Mouse (Mus musculus): ENCODE results near the gene Pcnt.

Gene Pcnt

DNA sequence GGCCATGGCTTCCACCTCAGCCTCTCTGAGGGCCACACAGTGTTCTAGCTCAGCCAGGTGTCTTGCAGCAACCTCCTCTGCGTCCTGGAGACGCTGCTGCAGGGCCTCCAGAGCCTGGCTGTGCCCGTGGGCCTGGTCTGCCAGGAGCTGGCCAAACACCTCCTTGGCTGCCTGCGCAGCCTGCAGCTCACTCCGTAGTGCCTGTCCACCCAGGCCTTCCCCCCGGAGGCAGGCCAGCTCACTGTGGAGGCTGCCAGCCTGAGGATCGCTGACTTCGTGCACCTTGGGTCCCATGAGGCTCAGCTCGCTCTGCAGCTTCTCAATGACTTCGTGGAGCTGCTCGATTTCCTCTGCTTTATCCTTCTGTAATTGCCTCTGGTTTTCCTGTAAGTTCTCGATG is 50.0 kb downstream of the Pcnt start:
- no peak for DNase-seq

DNA sequence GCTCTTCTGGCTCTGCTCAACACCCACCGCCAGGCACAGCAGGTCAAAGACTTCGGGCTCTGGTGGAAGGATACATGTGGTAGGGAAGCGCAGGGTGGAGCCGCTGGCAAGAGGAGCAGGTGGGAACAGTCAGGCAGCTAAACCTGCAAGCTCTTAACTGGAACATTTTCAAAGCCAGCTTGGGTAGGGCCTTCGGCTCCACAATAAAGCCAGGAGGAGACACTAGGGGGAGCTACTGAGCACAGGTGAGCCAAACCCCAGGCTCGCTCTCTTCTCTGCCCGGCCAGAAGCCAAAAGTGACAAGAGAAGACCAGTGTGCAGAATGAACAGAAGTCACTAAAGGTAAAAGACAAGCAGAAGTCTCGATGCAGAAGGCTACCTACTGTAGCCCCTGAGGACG is 50.8 kb downstream of the Pcnt start:
- no peak for DNase-seq

DNA sequence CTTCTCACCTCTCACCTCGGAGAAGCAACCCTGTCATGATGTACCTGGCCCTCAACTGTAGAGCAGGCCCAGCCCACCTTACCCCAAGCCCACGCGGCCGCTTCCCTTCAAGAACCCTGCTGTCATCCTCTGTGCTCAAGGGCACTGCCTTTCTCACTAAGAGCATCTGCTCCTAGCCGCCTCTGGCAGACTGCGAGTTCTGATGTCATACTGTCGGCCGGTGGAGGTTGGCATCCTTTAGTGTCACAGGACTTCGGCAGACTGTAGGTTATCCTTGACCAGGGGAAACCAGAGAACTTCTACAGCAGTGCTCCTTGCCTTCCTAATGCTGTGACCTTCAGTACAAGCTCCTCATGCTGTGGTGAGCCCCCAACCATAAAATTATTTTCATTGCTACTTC is 51.4 kb downstream of the Pcnt start:
- no peak for DNase-seq

DNA sequence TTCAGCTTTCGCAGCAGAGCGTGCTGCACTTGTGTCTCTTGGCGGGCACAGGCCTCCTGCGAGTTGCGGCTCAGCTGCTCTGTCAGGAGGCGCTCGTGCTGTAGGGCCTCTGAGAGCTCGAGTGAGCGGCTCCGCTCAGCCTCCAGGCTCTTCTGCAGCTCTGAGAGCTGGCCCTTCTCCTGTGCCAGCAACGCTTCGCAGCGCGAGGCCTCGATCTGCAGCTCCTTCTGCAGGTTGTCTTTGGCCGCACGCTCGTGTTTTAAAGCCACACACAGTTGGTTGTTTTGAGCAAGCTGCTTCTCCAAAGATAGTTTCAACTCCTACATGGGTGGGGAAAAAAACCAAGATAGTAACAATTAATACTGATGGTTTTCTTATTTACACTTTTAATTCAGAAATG is 67.6 kb downstream of the Pcnt start:
- no peak for DNase-seq

- no peak for DNase-seq
These were observed 70.8 kb downstream of the Pcnt start for GRCm38 (mm10) chr10:76371736-76372135.

DNA sequence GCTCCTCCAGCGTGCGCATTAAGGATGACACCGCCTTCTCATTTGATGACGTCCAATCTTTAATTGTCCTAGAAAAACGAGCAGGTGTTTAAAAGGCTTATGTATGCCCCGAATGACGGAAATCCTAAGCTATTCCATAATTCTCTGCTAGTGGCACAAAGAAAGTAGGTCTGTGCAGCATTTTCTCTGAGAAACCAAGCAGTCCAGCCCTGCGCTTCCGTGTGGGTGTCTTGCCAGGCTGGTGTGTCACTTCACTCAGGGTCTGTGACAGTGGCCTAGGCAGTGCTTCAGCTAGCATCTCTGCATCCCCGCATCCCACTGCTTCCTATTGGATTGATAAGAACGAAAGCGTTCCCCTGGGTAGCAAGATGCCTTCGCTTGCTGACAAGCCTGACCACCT is 73.8 kb downstream of the Pcnt start:
- DNase-seq, result no peak

DNA sequence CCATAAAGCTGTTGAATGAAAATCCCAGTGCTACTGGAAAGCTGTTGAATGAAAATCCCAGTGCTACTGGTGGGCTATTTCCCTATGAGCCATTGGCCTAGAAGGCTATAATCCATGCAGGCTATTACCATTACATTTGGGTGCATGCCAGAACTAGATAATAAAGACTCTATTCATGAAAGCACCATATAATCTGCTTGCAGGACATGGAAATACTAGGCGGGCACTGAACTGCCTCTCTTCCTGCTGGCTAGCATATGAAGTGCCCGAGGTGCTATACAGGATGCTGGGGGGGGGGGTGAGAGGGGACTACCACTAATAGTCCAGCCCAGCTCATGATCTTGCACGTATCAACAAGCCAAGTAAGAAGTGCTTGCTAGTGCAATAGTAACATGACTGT is 79.4 kb downstream of the Pcnt start:
- no peak for DNase-seq

DNA sequence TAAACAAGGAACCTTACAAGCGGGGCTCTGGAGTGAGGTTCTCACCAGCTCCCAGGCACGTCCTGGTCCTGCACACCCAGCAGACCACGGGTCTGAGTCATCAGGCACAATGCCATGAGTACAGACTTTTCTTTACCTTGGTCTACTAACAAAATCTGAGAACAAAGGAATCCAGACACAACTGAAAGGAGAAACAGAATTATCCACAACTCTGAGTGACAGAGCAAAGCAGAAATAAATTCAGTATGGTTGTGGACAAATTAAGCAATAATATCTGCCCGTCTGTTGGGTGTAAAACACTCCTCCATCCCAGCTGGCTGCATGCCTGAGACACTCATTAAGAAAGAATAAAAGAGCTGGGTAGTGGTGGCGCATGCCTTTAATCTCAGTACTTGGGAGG is 84.1 kb downstream of the Pcnt start:
- DNase-seq, result no peak

DNA sequence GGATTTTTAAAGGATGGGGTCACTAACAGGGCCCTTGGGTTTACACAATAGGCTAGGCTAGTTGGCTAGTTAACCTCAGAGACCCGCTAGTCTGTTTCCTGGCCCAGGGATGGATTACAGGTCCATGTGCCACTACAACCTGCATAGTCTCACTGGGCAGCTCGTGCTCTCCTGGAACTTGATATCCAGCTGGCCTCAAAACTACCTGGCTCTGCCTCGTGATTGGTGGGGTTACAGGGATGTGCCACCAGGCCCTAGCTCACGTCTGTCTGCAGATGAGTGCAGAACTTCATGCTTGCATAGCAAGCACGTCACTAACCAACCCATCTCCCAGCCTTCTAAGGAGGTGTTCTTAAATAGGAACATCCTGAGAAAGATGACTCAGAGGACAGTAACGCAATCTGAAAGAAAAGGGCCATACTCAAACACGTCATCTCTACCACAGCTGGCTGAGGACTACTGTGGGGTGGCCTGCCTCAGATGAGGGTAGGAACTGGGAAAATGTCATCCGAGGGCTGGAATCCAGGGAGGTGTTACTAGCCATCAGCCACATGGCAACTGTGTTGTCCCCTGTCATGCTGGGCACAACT is 85.2 kb downstream of the Pcnt start:
- DNase-seq, result no peak

DNA sequence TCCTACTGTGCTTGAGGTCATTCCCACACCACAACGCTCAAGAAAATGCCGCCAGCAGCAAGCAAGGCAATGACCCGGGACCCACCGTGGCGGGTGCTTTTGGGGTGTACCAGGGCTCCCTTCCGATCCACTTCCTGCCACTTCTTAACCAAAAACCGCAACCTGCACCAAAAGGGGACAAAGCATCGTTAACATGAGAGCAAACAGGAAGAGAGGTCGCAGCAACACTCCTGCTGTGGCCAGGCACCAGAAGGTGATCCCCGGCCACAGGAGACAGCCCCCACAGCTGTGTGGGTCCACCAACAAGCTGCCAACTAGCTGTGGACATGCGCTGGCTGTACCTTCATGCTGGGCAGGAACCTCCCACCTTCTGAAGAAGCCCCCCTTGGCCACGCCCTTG is 87.6 kb downstream of the Pcnt start:
- no peak for DNase-seq

- no peak for DNase-seq
These were observed 88.6 kb downstream of the Pcnt start for GRCm38 (mm10) chr10:76353986-76354385.

DNA sequence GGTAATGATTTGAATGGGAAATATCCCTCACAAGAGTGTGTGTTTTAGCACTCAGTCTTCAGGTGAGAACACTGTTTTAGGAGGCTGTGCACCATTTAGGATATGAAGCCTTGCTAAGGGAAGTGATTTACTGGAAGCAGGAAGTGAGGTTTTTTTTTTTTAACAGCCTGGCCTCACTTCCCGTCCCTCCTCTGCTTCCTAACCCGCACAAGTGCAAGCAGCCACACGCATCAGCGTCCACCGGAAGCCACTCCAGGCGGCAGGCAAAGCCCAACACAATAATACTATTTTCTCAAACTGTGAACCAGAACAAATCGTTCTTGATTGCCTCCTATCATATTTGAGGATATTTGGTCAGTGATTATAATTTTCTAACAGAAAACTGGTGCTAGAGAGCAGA is 90.6 kb downstream of the Pcnt start:
- DNase-seq, result peak; percentile 91

- peak; percentile 87 for DNase-seq
These were observed 96.0 kb downstream of the Pcnt start for GRCm38 (mm10) chr10:76346589-76346988.

DNA sequence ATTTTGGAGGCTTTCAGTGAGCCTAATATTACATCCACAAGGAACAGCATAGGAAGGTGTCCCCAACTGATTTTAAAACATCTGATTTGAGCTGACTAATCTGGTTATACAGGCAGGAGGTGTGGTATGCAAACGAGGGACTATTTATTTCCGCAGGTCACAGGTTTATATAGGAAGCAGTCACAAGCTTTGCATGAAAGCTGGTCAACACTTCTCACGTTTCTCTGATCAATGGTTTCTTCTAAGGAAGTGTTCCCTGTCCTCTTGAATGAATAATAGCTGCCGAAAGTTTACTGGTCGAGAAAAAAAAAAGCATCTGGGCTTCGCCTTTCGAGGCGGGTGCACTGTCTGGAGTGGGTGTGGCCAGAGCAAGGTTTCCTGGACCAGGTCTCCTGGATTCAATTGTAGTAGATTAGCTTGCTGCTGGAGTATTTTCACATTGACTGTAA is 96.5 kb downstream of the Pcnt start:
- DNase-seq, result peak; percentile 90

DNA sequence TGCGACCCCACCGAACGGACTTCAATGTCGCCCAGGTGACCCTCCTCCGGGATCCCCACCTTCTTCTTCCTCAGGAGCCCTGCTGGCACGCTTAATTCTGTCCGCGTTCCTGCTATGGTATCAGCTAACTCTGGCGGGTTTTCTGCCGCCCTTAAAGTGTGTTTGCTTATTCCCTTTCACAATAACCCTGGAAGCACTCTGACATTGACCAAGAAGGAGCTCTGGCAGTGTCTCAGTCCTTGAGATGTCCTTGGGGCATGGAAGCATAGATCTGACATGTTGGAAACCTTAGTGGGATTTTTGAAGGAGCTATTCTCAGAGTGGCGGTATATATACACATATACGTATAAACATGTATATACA is 97.1 kb downstream of the Pcnt start:
- DNase-seq, result no peak

- DNase-seq, result peak; percentile 100
These were observed 97.7 kb downstream of the Pcnt start, which contains the start of gene Dip2a for GRCm38 (mm10) chr10:76344711-76345539. Gene Dip2a (minus strand): TSS chr10:76345291.

GRCm38 (mm10) chr10:76334350-76334749 is 108.2 kb downstream of the Pcnt start:
- DNase-seq, result no peak

- DNase-seq, result no peak
These were observed 110.5 kb downstream of the Pcnt start for GRCm38 (mm10) chr10:76332040-76332439.

DNA sequence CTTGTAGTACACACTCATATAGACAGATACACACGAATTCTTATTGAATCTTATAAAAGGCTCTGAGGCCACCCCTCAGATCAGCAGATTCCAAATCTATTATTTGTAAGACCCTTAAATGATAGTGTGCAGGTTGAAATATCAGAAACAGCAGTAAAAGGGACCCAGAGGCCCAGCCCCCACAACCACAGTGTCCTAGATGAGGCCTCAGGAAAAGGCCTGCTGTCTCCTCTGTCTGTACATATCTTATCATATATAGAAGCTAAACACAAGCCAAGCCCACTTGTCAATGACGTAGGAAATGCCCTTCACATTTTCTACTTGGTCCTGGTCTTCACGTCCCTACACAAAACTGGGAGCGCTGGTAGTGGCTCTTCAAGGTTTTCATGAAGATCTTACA is 113.5 kb downstream of the Pcnt start:
- no peak for DNase-seq

DNA sequence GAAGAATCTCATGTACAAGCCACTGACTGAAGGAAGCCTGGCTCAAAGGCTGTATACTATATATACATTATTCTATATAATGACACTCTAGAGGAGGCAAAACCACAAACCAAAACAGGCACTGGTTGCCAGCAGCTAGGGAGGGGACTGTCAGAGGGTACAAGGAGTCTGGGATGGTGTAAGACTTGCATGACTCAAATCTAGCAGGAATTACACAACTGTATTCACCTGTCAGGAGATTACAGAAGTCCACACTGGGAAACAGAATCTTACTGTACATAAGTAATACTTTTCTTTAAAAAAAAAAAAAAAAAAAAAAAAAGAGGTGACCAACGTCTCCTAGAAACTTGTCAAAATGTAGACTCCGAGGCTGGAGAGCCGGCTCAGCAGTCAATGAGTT is 114.0 kb downstream of the Pcnt start:
- no peak for DNase-seq

GRCm38 (mm10) chr10:76326304-76327006 is 116.1 kb downstream of the Pcnt start:
- no peak for DNase-seq

- no peak for DNase-seq
These were observed 125.0 kb downstream of the Pcnt start for GRCm38 (mm10) chr10:76317623-76318022.

DNA sequence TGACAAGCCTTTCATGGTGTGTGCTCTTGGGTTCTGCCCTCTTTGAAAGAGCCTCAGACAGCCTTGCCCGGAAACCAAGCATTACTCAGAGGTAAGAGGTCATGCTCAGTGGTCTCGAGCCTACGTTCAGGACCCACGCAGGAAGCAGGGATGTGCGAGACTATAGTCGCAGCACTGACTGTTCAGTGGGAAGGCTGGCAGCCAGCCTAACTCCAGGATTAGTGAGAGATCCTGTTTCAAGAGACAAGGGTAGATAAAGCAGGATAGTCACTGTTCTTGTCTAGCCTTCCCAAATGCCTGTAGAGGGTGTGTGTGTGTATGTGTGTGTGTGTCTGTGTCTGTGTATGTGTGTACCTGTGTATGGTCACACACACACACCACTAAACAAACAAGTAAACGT is 126.4 kb downstream of the Pcnt start:
- no peak for DNase-seq

GRCm38 (mm10) chr10:76306738-76307137 is 135.8 kb downstream of the Pcnt start:
- DNase-seq, result no peak
